Mouse (Mus musculus) lung, adult 2 months (tissue): Measurements from ENCODE around the gene Wfdc5. TPM values are rescaled to one million over a fixed set of nuclear protein-coding genes. Genes with fewer than 3 reads are reported as not detected.
"Not testable (repeated sequence)": the region's sequence is repeated elsewhere in the genome, so short reads cannot be mapped to it uniquely, and the experiment has no call there.

Experiments used
- DNase-seq: peaks from one replicate; pipeline ENCODE4 v3.0.0; 2022
- H3K4me1 ChIP-seq: fragments of 200-500 bp; 2 replicates; pipeline ENCODE4 v1.6.1; 2011; ENCODE audit warnings: low read length; ENCODE audit not compliant: control insufficient read depth, insufficient read depth
- H3K4me3 ChIP-seq: fragments of 200-500 bp; replicated peaks from 2 replicates; pipeline ENCODE3; 2011; ENCODE audit warnings: low read depth, mild to moderate bottlenecking, control low read depth, low read length; ENCODE audit errors: extremely low read depth
- CTCF ChIP-seq: fragments of 200-500 bp; IDR thresholded peaks from 2 replicates; pipeline ENCODE4 v1.5.1; 2011; ENCODE audit warnings: mild to moderate bottlenecking, low read length, control low read depth; ENCODE audit not compliant: insufficient read depth
- POLR2A ChIP-seq: fragments of 200-500 bp; IDR thresholded peaks from 2 replicates; pipeline ENCODE4 v1.6.1; 2011; ENCODE audit warnings: low read depth, mild to moderate bottlenecking, control low read depth, low read length, borderline replicate concordance; ENCODE audit errors: extremely low read depth
- WGBS: fragments of 180-500 bp; shearing (Covaris S2); methylation state at CpG from one replicate; pipeline ENCODE4 v1.1.7; 2018; 5-methylcytosine and 5-hydroxymethylcytosine counted together
- polyA plus RNA-seq: library from polyadenylated mRNA; depleted of rRNA; stranded (reverse); fragments of >200 nt; gene quantifications from 2 replicates; pipeline ENCODE4 v1.2.3, GENCODE M21; 2012; rRNA removed

Wfdc5 gene
- 0.27 and 16.2 TPM in 2 replicates for polyA plus RNA-seq

DNA sequence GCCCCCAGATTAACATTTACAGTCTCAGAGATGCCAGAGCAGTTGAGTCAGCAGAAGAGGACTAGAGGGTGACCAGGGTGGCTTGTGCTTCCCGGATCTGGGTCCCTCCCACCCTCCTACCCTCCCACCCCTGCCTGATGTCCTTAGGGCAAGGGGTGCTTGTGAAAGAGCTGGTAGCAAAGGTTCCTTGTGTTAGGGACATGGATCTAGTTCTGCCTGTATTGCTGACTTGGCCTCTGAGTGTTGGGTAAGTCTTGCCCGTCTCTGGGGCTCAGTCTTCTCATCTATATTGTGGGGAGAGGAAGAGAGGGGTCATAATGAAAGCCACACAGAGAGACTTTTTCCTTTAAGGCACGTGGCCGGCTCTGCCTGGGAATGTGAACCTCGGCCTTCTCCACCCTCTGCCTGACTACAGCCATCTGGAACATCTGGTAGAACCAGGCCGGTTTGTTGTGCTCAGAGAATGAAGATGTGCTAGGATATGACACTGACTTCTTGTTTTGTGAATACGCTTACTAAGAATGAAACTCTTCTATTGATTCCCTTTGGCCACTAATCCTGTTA is at the start of gene Wfdc5:
Wfdc5 (minus strand) TSS at position 51 of the 564 bp plus-strand sequence.
- no peaks in the 10 kb centered on the region; the same call in 1 of the 2 replicates for H3K4me1 ChIP-seq
- DNase-seq: no peak
- TF ChIP-seq POLR2A (no peak), CTCF (no peak)
- 70% methylated on average over 7 of the region's 7 CpGs for WGBS
- H3K4me3 ChIP-seq: no peak within 1 kb of the TSS

DNA sequence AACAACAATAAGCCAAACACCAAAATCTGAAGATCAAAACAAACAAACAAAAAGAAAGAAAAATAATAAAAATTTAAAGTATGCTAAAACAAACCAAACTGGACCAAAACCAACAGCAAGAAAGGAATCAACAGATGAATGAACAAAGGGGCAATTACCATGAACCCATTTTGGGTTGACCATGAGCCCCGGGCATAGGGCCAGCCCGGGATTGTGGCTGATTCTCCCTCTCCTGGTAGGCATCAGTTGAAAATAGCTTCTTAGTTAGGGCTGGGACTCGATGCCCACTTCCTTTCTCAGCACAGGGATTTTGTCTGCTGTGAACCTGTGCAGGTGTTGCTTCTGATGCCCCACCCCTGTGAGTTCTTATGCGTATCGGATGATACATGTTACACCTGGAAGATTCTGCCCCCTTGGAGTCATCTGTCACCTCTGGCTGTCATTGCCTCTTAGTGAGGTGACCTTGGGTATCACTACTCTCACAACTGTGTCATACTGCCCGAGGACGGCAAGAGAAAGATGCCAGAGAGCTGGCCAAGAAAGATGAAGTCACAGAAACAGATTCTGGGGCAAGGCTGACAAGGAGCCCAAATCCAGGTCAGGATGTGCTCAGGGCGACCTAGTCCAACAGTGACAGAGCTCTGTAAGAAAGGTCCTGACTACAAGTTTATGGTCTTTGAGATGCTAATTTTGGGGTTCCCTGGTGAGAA is 46.0 kb upstream of the Wfdc5 start:
- DNase-seq: no peak
- 77% methylated on average over 8 of the region's 8 CpGs for WGBS
- no peaks in the 10 kb centered on the region for H3K4me1 ChIP-seq
- no peak overlapping the region for H3K4me3 ChIP-seq
- TF ChIP-seq CTCF (no peak), POLR2A (no peak)

DNA sequence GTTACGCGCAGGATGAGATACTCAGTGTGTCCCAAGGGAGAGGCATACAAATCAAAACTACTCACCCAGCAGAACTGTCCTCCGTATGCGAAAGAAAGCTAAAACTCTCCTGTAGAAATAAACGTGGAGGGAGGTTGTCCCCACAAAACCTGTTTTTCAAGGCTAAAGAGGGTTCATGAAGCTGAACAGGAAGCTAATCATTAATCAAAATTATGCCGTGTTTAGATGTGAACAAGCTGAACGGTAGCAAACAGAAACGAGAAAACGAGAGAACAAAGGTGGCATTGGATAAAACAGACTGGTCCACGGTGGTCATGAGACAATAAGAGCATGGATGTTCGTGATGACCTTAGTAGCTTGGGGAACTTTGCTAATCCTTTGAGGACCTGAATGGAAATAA is 39.0 kb upstream of the Wfdc5 start, which contains the start of gene Wfdc15b:
Wfdc15b (minus strand) TSS at position 139 of the 400 bp plus-strand sequence.
- no peak for DNase-seq
- TF ChIP-seq CTCF (no peak), POLR2A (no peak)
- Histone ChIP-seq H3K4me1 (no peaks in the 10 kb centered on the region), H3K4me3 (no peak within 1 kb of the TSS)
- WGBS: 25% methylated on average over 11 of the region's 11 CpGs

DNA sequence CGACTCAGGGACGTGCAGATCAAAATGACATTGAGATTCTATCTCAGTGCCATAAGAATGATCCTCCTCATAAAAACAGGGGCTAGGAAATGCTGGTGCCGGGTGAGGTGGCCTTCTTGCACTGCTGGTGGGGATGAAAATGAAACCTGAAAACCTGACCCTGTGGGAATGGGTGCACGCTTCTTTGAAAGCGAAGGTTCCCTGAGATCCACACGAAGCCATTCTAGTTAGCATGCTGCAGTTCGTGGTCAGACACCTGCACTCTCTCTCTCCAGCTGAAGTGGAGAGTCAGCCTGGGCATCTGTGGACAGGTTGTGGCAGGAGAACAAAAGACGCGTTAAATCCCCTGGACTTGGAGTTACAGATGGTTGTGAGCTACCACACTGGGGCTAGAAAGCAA is 36.8 kb upstream of the Wfdc5 start:
- no peak for DNase-seq
- H3K4me1 ChIP-seq: no peaks in the 10 kb centered on the region
- 81% methylated on average over 9 of the region's 9 CpGs for WGBS
- TF ChIP-seq POLR2A (no peak), CTCF (no peak)
- H3K4me3 ChIP-seq: no peak overlapping the region

DNA sequence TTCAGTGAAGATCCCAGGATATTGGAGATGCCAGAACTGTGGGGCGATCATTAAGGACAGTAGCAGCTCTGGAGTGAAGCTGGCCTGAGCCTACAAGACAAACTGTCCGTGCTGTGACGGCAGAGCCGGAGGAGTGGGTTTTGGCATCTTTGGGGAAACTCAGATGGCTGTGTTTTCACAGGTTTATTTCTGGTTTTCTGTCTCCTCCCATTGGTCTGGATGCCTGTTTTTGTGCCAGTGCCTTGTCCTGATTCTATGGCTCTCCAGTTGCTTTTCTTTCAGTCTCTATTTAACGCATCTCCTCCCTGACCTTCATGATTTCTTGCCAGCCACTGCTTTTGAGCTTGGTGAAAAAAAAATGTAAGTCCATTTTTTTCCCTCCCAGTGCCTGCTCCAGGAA is 30.2 kb upstream of the Wfdc5 start:
- no peak for DNase-seq
- TF ChIP-seq POLR2A (no peak), CTCF (no peak)
- H3K4me1 ChIP-seq: no peaks in the 10 kb centered on the region
- H3K4me3 ChIP-seq: no peak overlapping the region
- 84% methylated on average over 5 of the region's 5 CpGs for WGBS

DNA sequence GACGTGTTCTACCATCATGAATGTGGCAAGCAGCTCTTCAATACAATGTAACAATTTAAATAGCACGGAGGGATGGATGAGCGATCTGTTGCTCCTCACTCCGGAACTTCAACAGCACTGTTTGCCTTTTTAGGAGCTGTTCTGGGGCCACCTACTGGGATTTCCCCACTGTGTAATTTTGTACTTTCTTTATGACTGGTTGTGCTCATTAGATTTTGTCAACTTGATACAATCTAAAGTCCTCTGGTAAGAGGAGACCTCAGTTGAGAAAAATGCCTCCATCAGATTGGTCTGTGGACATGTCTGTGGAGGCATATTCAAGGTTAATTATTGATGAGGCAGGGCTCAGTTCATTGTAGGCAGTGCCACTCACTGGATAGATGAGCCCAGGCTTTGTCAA is 28.4 kb upstream of the Wfdc5 start:
- no peak for DNase-seq
- 81% methylated on average over 4 of the region's 4 CpGs for WGBS
- Histone ChIP-seq H3K4me3 (no peak overlapping the region), H3K4me1 (no peaks in the 10 kb centered on the region)
- TF ChIP-seq CTCF (no peak), POLR2A (no peak)

DNA sequence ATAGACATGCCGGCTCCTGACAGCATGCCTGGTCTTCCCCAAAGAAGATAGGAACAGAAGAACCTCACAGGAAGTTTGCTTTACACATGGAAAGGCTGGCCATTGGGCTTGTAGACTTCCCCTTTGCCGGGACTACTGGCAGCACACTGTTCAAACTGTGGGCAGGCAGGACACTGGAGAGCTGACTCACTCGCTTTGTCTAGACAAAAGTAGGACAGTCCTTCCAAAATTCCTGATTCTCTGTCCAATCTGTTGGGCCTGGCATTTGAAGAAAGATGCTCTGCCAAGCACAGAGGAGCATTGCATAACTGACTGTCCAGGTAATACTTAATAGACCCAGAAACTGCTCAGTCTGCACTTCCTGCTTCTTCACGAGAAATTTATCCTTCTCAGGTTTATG is 24.1 kb upstream of the Wfdc5 start:
- Histone ChIP-seq H3K4me3 (no peak overlapping the region), H3K4me1 (no peaks in the 10 kb centered on the region)
- WGBS: 44% methylated on average over 4 of the region's 4 CpGs
- TF ChIP-seq CTCF (no peak), POLR2A (no peak)
- no peak for DNase-seq

DNA sequence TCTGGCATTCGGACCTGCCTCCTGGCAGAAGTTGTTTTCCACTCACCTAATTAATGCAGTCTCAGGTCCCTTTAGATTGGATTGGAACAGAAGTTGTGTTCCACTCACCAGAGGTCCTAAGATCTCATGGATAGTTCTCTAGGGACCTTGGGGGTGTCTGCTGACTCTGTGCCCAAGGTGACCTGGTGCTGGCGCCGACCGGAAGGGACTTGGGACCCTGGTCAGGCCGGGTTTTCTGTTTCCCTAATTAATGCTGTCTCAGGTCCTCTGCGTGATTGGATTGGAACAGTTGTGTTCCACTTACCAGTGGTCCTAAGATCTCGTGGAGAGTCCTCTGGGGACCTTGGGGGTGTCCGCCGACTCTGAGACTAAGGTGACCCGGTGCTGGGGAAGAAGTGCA is 23.5 kb upstream of the Wfdc5 start:
- not testable (repeated sequence) for H3K4me3 ChIP-seq, DNase-seq, H3K4me1 ChIP-seq
- WGBS: 87% methylated on average over 10 of the region's 10 CpGs

DNA sequence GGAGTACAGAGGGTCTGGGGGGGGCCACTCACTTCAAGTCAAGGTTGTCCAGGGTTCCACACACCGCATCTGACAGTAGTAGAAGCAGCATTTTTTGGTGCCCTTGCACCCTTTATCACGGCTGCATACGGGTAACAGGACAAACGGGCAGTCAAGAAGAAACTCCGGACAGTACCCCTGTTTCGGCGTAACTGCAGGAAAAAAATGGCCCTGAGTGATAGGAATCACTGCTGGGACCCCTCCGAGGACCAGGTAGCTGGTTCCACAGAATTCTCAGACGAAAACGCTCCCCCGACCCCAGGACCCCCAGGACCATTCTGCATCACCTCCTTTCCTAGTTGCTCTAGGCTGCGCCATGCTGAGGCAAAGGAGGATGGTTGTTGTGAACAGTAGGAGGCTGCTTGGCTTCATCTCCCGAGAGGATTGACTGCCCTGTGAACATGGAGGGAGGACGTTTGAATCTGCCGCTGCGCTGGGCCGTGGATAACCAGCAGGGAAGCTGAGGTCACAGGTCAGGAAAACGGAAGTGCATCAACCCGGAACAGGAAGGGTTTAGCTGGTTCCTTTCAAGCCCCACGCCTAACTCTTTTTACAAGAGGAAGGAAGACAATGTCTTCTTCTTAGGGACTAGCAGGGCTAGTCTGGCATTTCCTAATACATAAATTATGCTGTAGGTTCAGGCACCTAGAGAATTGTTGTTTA is 17.2 kb upstream of the Wfdc5 start, which contains the start of gene Wfdc15a:
Wfdc15a (minus strand) TSS at position 505 of the 702 bp plus-strand sequence.
- DNase-seq: no peak
- WGBS: 73% methylated on average over 20 of the region's 20 CpGs
- TF ChIP-seq POLR2A (no peak), CTCF (no peak)
- no peak within 1 kb of the TSS for H3K4me3 ChIP-seq
- H3K4me1 ChIP-seq: no peaks in the 10 kb centered on the region

DNA sequence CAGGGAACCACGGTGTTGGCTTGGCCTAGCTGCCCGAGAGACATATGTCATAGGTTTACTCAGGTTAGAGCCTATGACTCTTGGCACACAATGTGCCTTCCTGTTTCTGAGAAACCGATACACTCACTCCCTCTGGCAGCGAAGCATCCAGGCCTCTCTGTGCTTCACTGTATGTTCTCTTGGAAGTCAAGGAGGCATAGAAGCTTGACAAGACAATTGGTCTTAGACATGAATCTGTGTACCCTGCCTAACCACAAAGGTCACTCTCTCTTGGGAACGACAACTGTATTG is 14.1 kb upstream of the Wfdc5 start:
- TF ChIP-seq POLR2A (no peak), CTCF (no peak)
- Histone ChIP-seq H3K4me1 (no peaks in the 10 kb centered on the region), H3K4me3 (no peak overlapping the region)
- DNase-seq: no peak
- 68% methylated on average over 5 of the region's 5 CpGs for WGBS
